Mouse (Mus musculus): ENCODE results near the gene Hsd17b1. TPM values are rescaled to one million over a fixed set of nuclear protein-coding genes. Genes with fewer than 3 reads are reported as not detected.

Gene Hsd17b1
- total and polyA plus RNA-seq, 2 experiments from 2014 or later: 0.71 TPM; not detected in 1

- Histone ChIP-seq H3K9ac (no peak overlapping the region), H3K36me3 (ENCODE audit: insufficient read depth) (no peaks in the 10 kb centered on the region), H3K4me3 (ENCODE audit: low read depth, low read length) (no peak overlapping the region), H3K4me2 (ENCODE audit: low read depth) (no peak overlapping the region), H3K9me3 (ENCODE audit: low read length) (no peaks in the 10 kb centered on the region), H3K4me1 (ENCODE audit: insufficient read depth) (peaks cover under 1% of the 10 kb centered on the region; the same call in 1 of the 2 replicates), H3K27me3 (ENCODE audit: insufficient read depth, low read length) (no peaks in the 10 kb centered on the region), H3K27ac (ENCODE audit: low read depth, low read length) (no peak overlapping the region)
- ATAC-seq: no peak
- DNase-seq: no peak
- TF ChIP-seq CTCF (IDR thresholded peaks at IDR 0.05; ENCODE audit: low read depth): no peak
- WGBS: 74% methylated on average over 14 of the region's 14 CpGs
Measured at GRCm38 (mm10) chr11:101071810-101072428, 6.3 kb upstream of the Hsd17b1 start.

GRCm38 (mm10) chr11:101079746-101080145 is 1.5 kb downstream of the Hsd17b1 start:
- TF ChIP-seq CTCF (IDR thresholded peaks at IDR 0.05; ENCODE audit: low read depth): no peak
- peaks cover 40% of the 10 kb centered on the region for H3K27me3 ChIP-seq (ENCODE audit: insufficient read depth, low read length)
- H3K36me3 ChIP-seq (ENCODE audit: insufficient read depth): peaks cover 1% of the 10 kb centered on the region; the same call in 1 of the 2 replicates
- DNase-seq (no peak), ATAC-seq (no peak)
- H3K9me3 ChIP-seq (ENCODE audit: low read length): no peaks in the 10 kb centered on the region
- H3K4me1 ChIP-seq (ENCODE audit: insufficient read depth): peaks cover 7% of the 10 kb centered on the region
- no peak overlapping the region for H3K4me3 ChIP-seq (ENCODE audit: low read depth, low read length)
- no peak overlapping the region for H3K4me2 ChIP-seq (ENCODE audit: low read depth)
- no peak overlapping the region for H3K27ac ChIP-seq (ENCODE audit: low read depth, low read length)
- 4% methylated on average over 27 of the region's 27 CpGs for WGBS
- no peak overlapping the region for H3K9ac ChIP-seq

GRCm38 (mm10) chr11:101080421-101080820 is 2.2 kb downstream of the Hsd17b1 start:
- Histone ChIP-seq H3K27me3 (ENCODE audit: insufficient read depth, low read length) (peaks cover 40% of the 10 kb centered on the region), H3K36me3 (ENCODE audit: insufficient read depth) (peaks cover 6% of the 10 kb centered on the region; the same call in 1 of the 2 replicates), H3K27ac (ENCODE audit: low read depth, low read length) (no peak overlapping the region), H3K9ac (no peak overlapping the region), H3K4me1 (ENCODE audit: insufficient read depth) (peaks cover 7% of the 10 kb centered on the region), H3K4me3 (ENCODE audit: low read depth, low read length) (no peak overlapping the region), H3K9me3 (ENCODE audit: low read length) (no peaks in the 10 kb centered on the region), H3K4me2 (ENCODE audit: low read depth) (no peak overlapping the region)
- TF ChIP-seq CTCF (IDR thresholded peaks at IDR 0.05; ENCODE audit: low read depth): no peak
- ATAC-seq (no peak), DNase-seq (no peak)
- WGBS: 67% methylated on average over 5 of the region's 5 CpGs

GRCm38 (mm10) chr11:101081659-101082058 is 3.4 kb downstream of the Hsd17b1 start:
- ATAC-seq (no peak), DNase-seq (no peak)
- Histone ChIP-seq H3K4me2 (ENCODE audit: low read depth) (peak overlapping the region; percentile 98), H3K9me3 (ENCODE audit: low read length) (no peaks in the 10 kb centered on the region), H3K27ac (ENCODE audit: low read depth, low read length) (peak overlapping the region; percentile 93), H3K27me3 (ENCODE audit: insufficient read depth, low read length) (peaks cover 40% of the 10 kb centered on the region), H3K4me1 (ENCODE audit: insufficient read depth) (peaks cover 7% of the 10 kb centered on the region), H3K9ac (peak overlapping the region; percentile 84), H3K4me3 (ENCODE audit: low read depth, low read length) (peak overlapping the region; percentile 56), H3K36me3 (ENCODE audit: insufficient read depth) (peaks cover 12% of the 10 kb centered on the region; the same call in 1 of the 2 replicates)
- WGBS: 5% methylated on average over 10 of the region's 10 CpGs
- no peak for TF ChIP-seq CTCF (IDR thresholded peaks at IDR 0.05; ENCODE audit: low read depth)

GRCm38 (mm10) chr11:101082208-101083082 is 4.2 kb downstream of the Hsd17b1 start, which contains the start of gene Coasy:
Coasy (plus strand) TSS chr11:101082565.
- 2% methylated on average over 49 of the region's 51 CpGs for WGBS
- ATAC-seq (peak; percentile 95), DNase-seq (peak; percentile 96)
- Histone ChIP-seq H3K27me3 (ENCODE audit: insufficient read depth, low read length) (peaks cover 38% of the 10 kb centered on the region), H3K4me3 (ENCODE audit: low read depth, low read length) (peak within 1 kb of the TSS; percentile 56), H3K9me3 (ENCODE audit: low read length) (no peaks in the 10 kb centered on the region), H3K4me2 (ENCODE audit: low read depth) (peak within 1 kb of the TSS; percentile 98), H3K27ac (ENCODE audit: low read depth, low read length) (peak within 1 kb of the TSS; percentile 93), H3K4me1 (ENCODE audit: insufficient read depth) (peaks cover 7% of the 10 kb centered on the region), H3K36me3 (ENCODE audit: insufficient read depth) (peaks cover 12% of the 10 kb centered on the region; the same call in 1 of the 2 replicates), H3K9ac (peak within 1 kb of the TSS; percentile 84)
- peak; percentile 68 for TF ChIP-seq CTCF (IDR thresholded peaks at IDR 0.05; ENCODE audit: low read depth)

- WGBS: 28% methylated on average over 19 of the region's 19 CpGs
- Histone ChIP-seq H3K27me3 (ENCODE audit: insufficient read depth, low read length) (peaks cover 31% of the 10 kb centered on the region), H3K4me1 (ENCODE audit: insufficient read depth) (peaks cover 12% of the 10 kb centered on the region), H3K27ac (ENCODE audit: low read depth, low read length) (peak overlapping the region; percentile 93), H3K9ac (peak overlapping the region; percentile 84), H3K9me3 (ENCODE audit: low read length) (no peaks in the 10 kb centered on the region), H3K4me3 (ENCODE audit: low read depth, low read length) (peak overlapping the region; percentile 56), H3K4me2 (ENCODE audit: low read depth) (peak overlapping the region; percentile 98), H3K36me3 (ENCODE audit: insufficient read depth) (peaks cover 12% of the 10 kb centered on the region; the same call in 1 of the 2 replicates)
- ATAC-seq: no peak
- no peak for TF ChIP-seq CTCF (IDR thresholded peaks at IDR 0.05; ENCODE audit: low read depth)
- no peak for DNase-seq
Measured at GRCm38 (mm10) chr11:101083083-101083697, 5.0 kb downstream of the Hsd17b1 start.

Measured in forebrain, postnatal 0 days (tissue).